Mouse (Mus musculus) G1E (cell line): Measurements from ENCODE around the gene Kdm7a. TPM values are rescaled to one million over a fixed set of nuclear protein-coding genes. Genes with fewer than 3 reads are reported as not detected.

ENCODE experiments used
- ATAC-seq: 2 replicates; pipeline ENCODE4 v1.8.0; 2016; ENCODE audit warnings: mild to moderate bottlenecking; ENCODE audit not compliant: insufficient number of reproducible peaks, poor library complexity, low FRiP score, severe bottlenecking; ENCODE audit errors: extremely low read depth
- DNase-seq: peaks from one replicate; pipeline ENCODE4 v3.0.0; 2012; ENCODE audit warnings: low spot score
- H3K27me3 ChIP-seq: 2 replicates; pipeline ENCODE4 v1.6.1; 2012; ENCODE audit warnings: mild to moderate bottlenecking, low read length, inconsistent platforms; ENCODE audit not compliant: insufficient read depth
- H3K36me3 ChIP-seq: replicated peaks from 2 replicates; pipeline ENCODE3; 2012; ENCODE audit warnings: mild to moderate bottlenecking, inconsistent platforms
- H3K4me1 ChIP-seq: 2 replicates; pipeline ENCODE4 v1.6.1; 2012; ENCODE audit warnings: low read depth, low read length, inconsistent platforms, mixed read lengths; ENCODE audit not compliant: insufficient read depth
- H3K4me3 ChIP-seq: 2 replicates; pipeline ENCODE4 v1.5.1; 2012; ENCODE audit warnings: low read depth, mild to moderate bottlenecking, inconsistent platforms, low read length, moderate library complexity, mixed read lengths
- H3K9me3 ChIP-seq: replicated peaks from 2 replicates; pipeline ENCODE4 v1.6.1; 2012; ENCODE audit warnings: inconsistent platforms
- CTCF ChIP-seq: IDR thresholded peaks from 2 replicates; pipeline ENCODE4 v1.5.1; 2012; ENCODE audit warnings: low read depth, low read length, inconsistent platforms, mixed read lengths
- GATA1 ChIP-seq: IDR thresholded peaks from 2 replicates; pipeline ENCODE4 v1.6.1; 2012; ENCODE audit warnings: borderline replicate concordance, low read length, inconsistent platforms, mixed read lengths
- GATA2 ChIP-seq: IDR thresholded peaks from 2 replicates; pipeline ENCODE4 v1.6.1; 2012; ENCODE audit warnings: low read depth, low read length, inconsistent platforms, borderline replicate concordance
- POLR2AphosphoS5 ChIP-seq: IDR thresholded peaks from 2 replicates; pipeline ENCODE4 v1.6.1; 2012; ENCODE audit warnings: low read depth, low read length, inconsistent platforms; ENCODE audit not compliant: insufficient replicate concordance
- TAL1 ChIP-seq: conservative IDR thresholded peaks from 2 replicates; pipeline ENCODE4 v1.6.1; 2012; ENCODE audit warnings: low read depth, low read length, inconsistent platforms, mixed read lengths
- polyA plus RNA-seq: library from polyadenylated mRNA; stranded (reverse); fragments of >175 nt; gene quantifications from 2 replicates; pipeline ENCODE4 v1.2.3, GENCODE M21; 2012
- total RNA-seq, 2 experiments: library from RNA; stranded (forward) in 1 of 2; stranded (reverse) in 1 of 2; fragments of 200-1000 nt in 1 of 2; fragments of >200 nt in 1 of 2; fragmentation: Nextera tagmentation in 1 of 2; gene quantifications; 2 replicates each; pipeline ENCODE4 v1.2.3; 2014 to 2017

Kdm7a gene
- total and polyA plus RNA-seq, 3 experiments: 0.76 to 45.1 (median 9.0) TPM

GRCm38 (mm10) chr6:39117584-39118455 lies 88.8 kb downstream of the Kdm7a start, which contains the start of gene Parp12:
Gene Parp12 (minus strand): TSS chr6:39118349.
- ATAC-seq: no peak
- TF ChIP-seq GATA2: no peak
- TF ChIP-seq GATA1: no peak
- TF ChIP-seq TAL1: no peak
- TF ChIP-seq CTCF: no peak
- TF ChIP-seq POLR2AphosphoS5: no peak
- DNase-seq: no peak
- no peak within 1 kb of the TSS; the same call in 1 of the 2 replicates for H3K4me3 ChIP-seq
- H3K36me3 ChIP-seq: no peaks in the 10 kb centered on the region
- peaks cover 17% of the 10 kb centered on the region for H3K9me3 ChIP-seq
- H3K27me3 ChIP-seq: peaks cover 25% of the 10 kb centered on the region
- H3K4me1 ChIP-seq: no peaks in the 10 kb centered on the region

GRCm38 (mm10) chr6:39115438-39115837 lies 91.2 kb downstream of the Kdm7a start:
- Histone ChIP-seq H3K36me3 (no peaks in the 10 kb centered on the region), H3K4me3 (no peak overlapping the region), H3K27me3 (peaks cover 20% of the 10 kb centered on the region), H3K9me3 (peaks cover 17% of the 10 kb centered on the region), H3K4me1 (no peaks in the 10 kb centered on the region)
- no peak for TF ChIP-seq POLR2AphosphoS5
- TF ChIP-seq GATA2: no peak
- TF ChIP-seq CTCF: no peak
- TF ChIP-seq TAL1: no peak
- ATAC-seq (no peak), DNase-seq (no peak)

- Histone ChIP-seq H3K27me3 (peaks cover 19% of the 10 kb centered on the region), H3K36me3 (no peaks in the 10 kb centered on the region), H3K4me3 (no peak overlapping the region), H3K9me3 (peaks cover 8% of the 10 kb centered on the region), H3K4me1 (no peaks in the 10 kb centered on the region)
- TF ChIP-seq GATA2 (no peak), GATA1 (no peak), TAL1 (no peak), POLR2AphosphoS5 (no peak), CTCF (no peak)
- ATAC-seq (no peak), DNase-seq (no peak)
These were observed 93.4 kb downstream of the Kdm7a start for GRCm38 (mm10) chr6:39113141-39113540.

- TF ChIP-seq POLR2AphosphoS5: no peak
- no peak for TF ChIP-seq TAL1
- no peak for TF ChIP-seq CTCF
- TF ChIP-seq GATA2: no peak
- TF ChIP-seq GATA1: no peak
- H3K9me3 ChIP-seq: peaks cover 4% of the 10 kb centered on the region
- DNase-seq (no peak), ATAC-seq (no peak)
- H3K4me1 ChIP-seq: no peaks in the 10 kb centered on the region
- peaks cover 19% of the 10 kb centered on the region for H3K27me3 ChIP-seq
- H3K36me3 ChIP-seq: no peaks in the 10 kb centered on the region
- H3K4me3 ChIP-seq: no peak overlapping the region
These were observed 93.9 kb downstream of the Kdm7a start for GRCm38 (mm10) chr6:39112701-39113100.

GRCm38 (mm10) chr6:39106812-39107211 lies 99.8 kb downstream of the Kdm7a start:
- DNase-seq (no peak), ATAC-seq (no peak)
- Histone ChIP-seq H3K36me3 (no peaks in the 10 kb centered on the region), H3K4me3 (no peak overlapping the region), H3K27me3 (peaks cover 8% of the 10 kb centered on the region), H3K4me1 (no peaks in the 10 kb centered on the region), H3K9me3 (no peaks in the 10 kb centered on the region)
- TF ChIP-seq GATA1: no peak
- no peak for TF ChIP-seq POLR2AphosphoS5
- TF ChIP-seq TAL1: no peak
- TF ChIP-seq CTCF: no peak
- no peak for TF ChIP-seq GATA2

GRCm38 (mm10) chr6:39104631-39105030 lies 102.0 kb downstream of the Kdm7a start:
- H3K4me1 ChIP-seq: no peaks in the 10 kb centered on the region; the same call in 1 of the 2 replicates
- no peaks in the 10 kb centered on the region for H3K36me3 ChIP-seq
- DNase-seq: no peak
- peaks cover 13% of the 10 kb centered on the region for H3K27me3 ChIP-seq
- H3K4me3 ChIP-seq: no peak overlapping the region
- ATAC-seq: no peak
- no peak for TF ChIP-seq POLR2AphosphoS5
- no peak for TF ChIP-seq TAL1
- no peak for TF ChIP-seq CTCF
- no peak for TF ChIP-seq GATA1
- no peak for TF ChIP-seq GATA2
- no peaks in the 10 kb centered on the region for H3K9me3 ChIP-seq

Other genes with a start within 250 kb of the Kdm7a start
- not detected in 2 replicates for gene Parp12, start 88.4 kb downstream of the Kdm7a start, total RNA-seq (2014; fragmentation: Nextera tagmentation)
- 0.12 TPM in 1 of 2 replicates, not detected in the other for gene Parp12, start 88.4 kb downstream of the Kdm7a start, total RNA-seq (2017)
- 0.04 TPM in 1 of 2 replicates, not detected in the other for gene Parp12, start 88.4 kb downstream of the Kdm7a start, polyA plus RNA-seq
- 4.1 and 18.0 TPM in 2 replicates for gene Slc37a3, start 170.9 kb upstream of the Kdm7a start, total RNA-seq (2014; fragmentation: Nextera tagmentation)
- 17.9 and 22.4 TPM in 2 replicates for gene Slc37a3, start 170.9 kb upstream of the Kdm7a start, total RNA-seq (2017)
- 1.3 and 2.1 TPM in 2 replicates for gene Slc37a3, start 170.9 kb upstream of the Kdm7a start, polyA plus RNA-seq
- not detected in 2 replicates for gene Rab19, start 174.4 kb upstream of the Kdm7a start, total RNA-seq (2014; fragmentation: Nextera tagmentation)
- 1.9 and 2.5 TPM in 2 replicates for gene Rab19, start 174.4 kb upstream of the Kdm7a start, total RNA-seq (2017)
- not detected in 2 replicates for gene Rab19, start 174.4 kb upstream of the Kdm7a start, polyA plus RNA-seq
- 39.8 and 60.5 TPM in 2 replicates for gene Mkrn1, start 213.7 kb upstream of the Kdm7a start, total RNA-seq (2014; fragmentation: Nextera tagmentation)
- 58.6 and 59.5 TPM in 2 replicates for gene Mkrn1, start 213.7 kb upstream of the Kdm7a start, total RNA-seq (2017)
- 45.4 and 66.4 TPM in 2 replicates for gene Mkrn1, start 213.7 kb upstream of the Kdm7a start, polyA plus RNA-seq